Mouse (Mus musculus) cortical plate, adult 2 months (tissue): ENCODE measurements around the gene Klf12.

Source experiments
- CTCF ChIP-seq: fragments of 200-500 bp; IDR thresholded peaks from 2 replicates; pipeline ENCODE4 v1.5.1; 2011; ENCODE audit warnings: mild to moderate bottlenecking, control low read depth, low read length; ENCODE audit not compliant: insufficient read depth; ENCODE audit errors: extremely low read depth
- POLR2A ChIP-seq: fragments of 200-500 bp; IDR thresholded peaks from 2 replicates; pipeline ENCODE4 v1.6.1; 2011; ENCODE audit warnings: mild to moderate bottlenecking, low read length, control low read depth; ENCODE audit not compliant: insufficient read depth; ENCODE audit errors: extremely low read depth

GRCm38 (mm10) chr14:100103818-100104217 is 180.7 kb downstream of the Klf12 start:
- TF ChIP-seq CTCF = no peak
- no peak for TF ChIP-seq POLR2A
